Mouse (Mus musculus): ENCODE results near the gene Dusp7.
A peak's percentile ranks its signal among the peaks of the same experiment; 100 is the strongest.

Gene Dusp7

GRCm38 (mm10) chr9:106392828-106393527, 24.5 kb downstream of the Dusp7 start:
- DNase-seq, result no peak

- no peak for DNase-seq
Measured at GRCm38 (mm10) chr9:106393548-106393947, 25.1 kb downstream of the Dusp7 start.

- DNase-seq, result no peak
Measured at GRCm38 (mm10) chr9:106394649-106395602, 26.5 kb downstream of the Dusp7 start.

- no peak for DNase-seq
Measured at GRCm38 (mm10) chr9:106397733-106398132, 29.3 kb downstream of the Dusp7 start.

- no peak for DNase-seq
Measured at GRCm38 (mm10) chr9:106398667-106399311, 30.4 kb downstream of the Dusp7 start.

GRCm38 (mm10) chr9:106399808-106400207, 31.4 kb downstream of the Dusp7 start:
- DNase-seq, result no peak

GRCm38 (mm10) chr9:106402149-106402548, 33.7 kb downstream of the Dusp7 start:
- DNase-seq, result no peak

GRCm38 (mm10) chr9:106402607-106403375, 34.4 kb downstream of the Dusp7 start:
- DNase-seq, result no peak

- DNase-seq, result no peak
Measured at GRCm38 (mm10) chr9:106405275-106405674, 36.8 kb downstream of the Dusp7 start.

GRCm38 (mm10) chr9:106406443-106407078, 38.1 kb downstream of the Dusp7 start:
- no peak for DNase-seq

GRCm38 (mm10) chr9:106409096-106409495, 40.7 kb downstream of the Dusp7 start:
- DNase-seq, result no peak

- no peak for DNase-seq
Measured at GRCm38 (mm10) chr9:106410086-106410650, 41.7 kb downstream of the Dusp7 start.

- no peak for DNase-seq
Measured at GRCm38 (mm10) chr9:106411091-106411594, 42.7 kb downstream of the Dusp7 start.

GRCm38 (mm10) chr9:106411729-106412128, 43.3 kb downstream of the Dusp7 start:
- DNase-seq, result no peak

GRCm38 (mm10) chr9:106412210-106412609, 43.8 kb downstream of the Dusp7 start:
- no peak for DNase-seq

- DNase-seq, result no peak
Measured at GRCm38 (mm10) chr9:106413606-106414005, 45.2 kb downstream of the Dusp7 start.

GRCm38 (mm10) chr9:106416826-106417225, 48.4 kb downstream of the Dusp7 start:
- no peak for DNase-seq

- DNase-seq, result peak; percentile 79
Measured at GRCm38 (mm10) chr9:106417841-106418625, 49.6 kb downstream of the Dusp7 start.

- no peak for DNase-seq
Measured at GRCm38 (mm10) chr9:106420608-106421007, 52.2 kb downstream of the Dusp7 start.

- DNase-seq, result no peak
Measured at GRCm38 (mm10) chr9:106421033-106421864, 52.8 kb downstream of the Dusp7 start.

Measured in cerebellum, adult 9-11 months (tissue).